15 mouse cellular contexts compared by ENCODE assay signal in genomic region chr1:131022591-131023249, GRCm38 (mm10). TPM values are rescaled to one million over a fixed set of nuclear protein-coding genes. Genes with fewer than 3 reads are reported as not detected.
DNase-seq lines count a peak whose midpoint lies in the region; ATAC-seq lines count a peak whose summit lies in the region.
"Had no signal": no experiment of that assay in that cellular context is flagged by ENCODE, and none has a peak within 500 bp of the region (broad histone marks: within the 10 kb centered on the region; RNA-seq: fewer than 3 reads in every experiment).

No protein-coding gene starts in this region.

- DNase-seq in kidney, adult 11 months = peak; percentile 18
- DNase-seq in kidney, postnatal 4 days = no peak
- DNase-seq in cerebellum, adult 11 months = peak; percentile 5
- DNase-seq in induced T-regulatory cell, adult 2 months (ENCODE audit: low read depth) = peak; percentile 89
- peak; percentile 28 for DNase-seq in thymus, postnatal 14 days
- DNase-seq in adrenal gland, adult 18-20 months (ENCODE audit: low spot score in 2 of 2) = no peak
- no peak for DNase-seq in embryo, embryonic 10 days (ENCODE audit: low spot score)
- DNase-seq: heart, postnatal 36 days; liver, embryonic 13.5 days; right cerebral cortex, postnatal 14 days had no signal

- ATAC-seq in erythroblast, adult 5-6 weeks (replicated peaks; ENCODE audit: low FRiP score, poor library complexity, severe bottlenecking) = no peak
- ATAC-seq: intestine, embryonic 16.5 days had no signal

RNA-seq across cellular contexts. Expression of gene Il10, which starts 3.1 kb away (rescaled TPM):
- total RNA-seq in adrenal gland, adult 18-20 months (2021) = not detected
- total RNA-seq in erythroblast, adult 5-6 weeks (2015; ENCODE audit: low replicate concordance) = not detected in 2 replicates
- total RNA-seq in erythroblast, adult 5-6 weeks (2017; ENCODE audit: low replicate concordance) = not detected in 2 replicates
- total RNA-seq: gastrocnemius, adult 18-20 months; heart, adult 8-10 months; heart, postnatal 36 days; neutrophil, adult 5-6 weeks had no signal

Comparison
In these comparisons a context has a peak if more than half of its experiments do, and no peak if none do; other contexts are left out.
1. DNase-seq: peak in kidney, adult 11 months (single experiment), cerebellum, adult 11 months (single experiment), induced T-regulatory cell, adult 2 months (single experiment) and thymus, postnatal 14 days (single experiment); none in kidney, postnatal 4 days (0 of 2), adrenal gland, adult 18-20 months (0 of 2) and embryo, embryonic 10 days (single experiment).